Mouse (Mus musculus) G1E-ER4 (cell line): ENCODE results near the gene Wdr1. TPM values are rescaled to one million over a fixed set of nuclear protein-coding genes. Genes with fewer than 3 reads are reported as not detected.

Experiments used
- GATA1 ChIP-seq: IDR thresholded peaks from one replicate; pipeline ENCODE4 v1.8.0; 2012; ENCODE audit warnings: low read length, inconsistent platforms
- polyA plus RNA-seq: library from polyadenylated mRNA; stranded (reverse); fragments of >175 nt; gene quantifications from 2 replicates; pipeline ENCODE4 v1.2.3, GENCODE M21; 2012

Wdr1 gene
- polyA plus RNA-seq, 1 experiment: 95.4 TPM

DNA sequence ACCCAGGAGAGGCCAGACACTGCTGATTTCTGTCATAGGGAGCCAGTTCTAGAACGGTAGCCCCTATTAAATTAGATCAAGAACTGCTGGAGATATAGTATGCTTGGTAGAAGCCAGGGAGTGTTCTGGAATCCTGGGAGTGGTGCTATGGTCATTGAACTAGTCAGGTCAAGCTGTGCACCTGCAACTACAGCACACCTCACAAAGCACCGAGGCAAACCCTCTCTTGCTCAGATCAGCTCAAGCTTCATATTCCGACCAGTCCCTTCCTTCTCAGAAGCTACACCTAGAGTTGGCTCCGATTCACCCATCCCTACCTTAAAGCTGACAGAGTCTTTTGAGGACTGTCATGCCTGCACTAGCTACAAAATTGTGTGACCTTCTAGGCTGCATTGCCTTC is 9.5 kb downstream of the Wdr1 start:
- TF ChIP-seq GATA1: no peak

DNA sequence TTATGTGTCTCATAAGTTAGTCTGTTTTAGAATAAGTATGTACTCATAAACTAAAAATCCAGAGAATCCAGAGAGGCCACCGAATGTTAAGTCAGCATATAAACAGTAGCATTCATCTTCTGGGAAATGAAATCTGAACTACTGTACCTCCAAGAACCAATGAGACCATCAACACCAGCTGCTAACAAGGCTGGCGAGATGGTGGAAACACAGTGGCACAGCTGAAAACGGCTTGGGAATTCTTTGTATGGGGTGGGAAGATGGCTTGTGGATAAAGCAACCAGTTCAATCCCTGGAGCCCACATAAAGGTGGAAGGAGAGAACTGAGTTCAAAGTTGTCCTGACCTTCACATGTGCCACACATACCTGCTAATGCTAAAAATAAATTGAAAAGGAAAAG is 10.4 kb downstream of the Wdr1 start:
- no peak for TF ChIP-seq GATA1

DNA sequence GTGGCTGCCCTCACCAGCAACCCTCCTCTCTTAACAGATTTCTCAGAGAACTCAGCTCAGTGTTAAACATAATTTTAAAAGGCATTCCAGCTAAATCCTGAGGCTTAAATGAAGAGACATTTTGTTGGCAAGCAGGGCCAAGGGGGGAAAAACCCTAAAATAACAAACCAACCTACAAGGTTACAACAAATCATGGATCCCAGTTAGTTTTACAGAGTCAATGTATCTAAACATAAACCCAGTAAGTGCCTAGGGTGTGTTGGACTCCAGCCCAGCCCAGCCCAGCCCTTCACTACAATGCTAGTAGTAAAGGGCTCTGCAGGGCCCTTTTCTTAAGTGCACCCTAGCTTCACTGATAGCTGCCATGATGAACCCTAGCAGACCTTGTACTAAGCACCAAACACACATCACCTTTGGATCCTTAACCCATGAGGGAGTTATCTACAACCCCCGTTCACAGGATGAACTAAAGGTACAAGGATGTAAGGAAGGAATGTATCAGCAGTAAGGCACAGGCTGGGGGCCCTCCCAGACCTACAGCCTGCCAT is 12.7 kb downstream of the Wdr1 start:
- TF ChIP-seq GATA1: no peak

DNA sequence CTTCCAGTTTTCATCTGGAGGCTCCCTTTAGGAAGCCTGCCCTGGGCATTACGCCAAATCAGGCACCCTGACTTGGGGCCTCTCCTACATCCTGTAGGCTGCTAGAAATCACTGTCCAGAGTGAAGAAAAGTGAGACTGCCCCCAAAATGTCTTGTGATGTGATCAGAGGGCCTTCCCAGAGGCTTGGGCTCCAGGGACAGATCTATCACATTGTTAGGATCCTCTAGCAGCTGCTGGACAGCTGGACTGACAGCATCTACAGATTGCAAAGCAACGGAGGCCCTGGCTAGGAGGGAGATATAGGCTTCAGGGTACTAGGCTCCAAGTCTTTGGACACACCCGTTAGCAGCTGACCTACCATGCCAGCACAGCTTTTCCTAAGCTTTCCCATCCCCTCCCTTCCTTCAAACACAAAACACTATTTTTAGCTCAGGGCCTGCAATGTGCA is 13.5 kb downstream of the Wdr1 start:
- no peak for TF ChIP-seq GATA1

DNA sequence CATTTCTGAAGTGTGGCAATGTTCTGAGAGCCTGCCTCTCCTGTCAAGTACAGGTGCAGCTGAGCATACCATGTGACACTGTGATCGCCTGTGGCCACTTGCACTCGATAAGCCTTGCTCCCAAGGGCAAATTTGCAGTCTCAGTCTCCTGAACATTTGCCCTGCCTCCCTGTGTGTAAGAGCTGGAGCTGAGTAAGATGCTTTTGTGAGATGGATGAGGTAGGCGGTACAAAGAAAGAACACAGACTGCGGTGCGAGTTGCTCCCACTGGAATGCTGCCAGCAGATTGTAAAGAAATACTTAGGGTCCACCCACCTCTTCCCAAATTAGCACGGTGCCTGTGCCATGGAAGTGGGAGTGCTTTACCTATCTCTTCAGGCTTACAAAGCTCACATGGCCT is 15.6 kb downstream of the Wdr1 start:
- no peak for TF ChIP-seq GATA1

DNA sequence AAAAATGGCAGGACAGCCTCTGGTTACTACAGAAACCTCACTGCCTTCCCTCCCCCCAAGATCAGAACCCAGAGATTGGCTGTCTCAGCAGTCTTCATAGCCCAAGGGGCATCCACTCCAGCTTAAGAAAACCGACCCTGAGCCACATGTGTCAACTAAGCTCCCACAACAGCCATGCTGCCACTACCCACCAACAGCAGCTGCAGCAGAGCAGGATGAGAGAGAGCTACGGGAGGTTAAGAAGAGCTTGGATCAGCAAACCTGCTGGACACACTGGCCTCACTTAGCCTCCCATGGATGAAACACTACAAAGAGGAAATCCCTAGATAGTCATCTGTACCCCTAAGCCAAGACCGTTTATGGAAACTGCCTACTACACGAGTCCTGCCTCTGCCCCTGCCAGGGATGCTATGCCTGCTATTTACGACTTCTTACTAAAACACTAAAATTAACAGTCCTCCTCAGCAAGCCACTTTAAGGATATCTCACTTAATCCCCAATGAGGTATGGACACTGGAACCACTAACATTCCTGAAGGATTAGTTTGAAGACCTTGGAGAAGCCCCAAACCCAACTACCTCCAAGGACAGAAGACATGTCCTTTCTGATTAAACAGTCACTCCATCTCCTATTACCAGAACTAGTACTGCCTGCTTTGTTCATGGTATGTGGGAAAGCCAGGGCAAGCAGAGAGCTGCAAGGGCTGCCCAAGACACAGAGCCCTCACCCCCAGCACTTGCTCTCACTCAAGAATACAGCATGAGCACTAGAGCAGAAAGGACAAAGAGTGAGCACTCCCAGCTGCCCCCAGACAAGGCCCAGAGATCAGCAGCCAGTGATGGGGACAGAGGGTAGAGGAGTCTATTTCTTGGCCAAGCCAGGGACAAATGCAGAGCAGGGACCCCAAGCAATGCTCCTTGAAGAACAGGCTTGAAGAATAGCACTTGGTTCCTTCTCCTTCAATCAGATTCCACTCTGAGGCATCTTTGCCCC is 18.3 kb downstream of the Wdr1 start:
- no peak for TF ChIP-seq GATA1

DNA sequence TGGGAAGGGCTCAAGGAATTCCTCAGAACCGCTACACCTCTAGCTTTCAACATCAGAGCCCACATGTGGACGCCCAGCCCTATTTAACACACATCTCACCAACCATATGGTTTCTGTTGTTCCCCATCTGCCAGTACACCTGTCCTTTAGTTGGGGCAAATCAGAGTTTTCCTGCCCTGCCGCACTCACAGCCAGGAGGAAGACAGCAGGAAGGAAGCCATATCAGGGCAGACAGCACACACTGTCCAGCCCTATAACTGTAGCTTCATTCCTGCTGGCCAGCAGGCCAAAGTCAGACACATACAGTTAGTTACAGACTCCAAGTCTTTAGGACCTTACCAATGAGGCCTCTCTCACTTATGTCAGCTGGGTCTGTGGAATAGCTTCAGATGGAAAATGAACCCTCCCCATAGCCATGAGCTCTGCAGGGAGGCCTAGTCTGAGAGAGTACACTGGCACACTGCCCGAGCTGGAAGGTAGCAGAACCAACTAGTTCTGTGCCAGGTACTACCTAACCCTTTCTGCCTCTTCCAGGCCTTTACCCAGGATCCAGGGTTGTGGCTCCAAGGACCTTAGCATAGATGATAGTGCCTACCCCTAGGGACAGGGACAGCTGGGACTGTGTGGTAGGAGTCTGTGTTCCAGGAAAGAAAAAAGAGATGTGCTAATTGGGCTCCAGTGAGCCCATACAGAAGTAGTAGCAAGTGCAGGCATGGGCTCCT is 19.4 kb downstream of the Wdr1 start:
- TF ChIP-seq GATA1: no peak

DNA sequence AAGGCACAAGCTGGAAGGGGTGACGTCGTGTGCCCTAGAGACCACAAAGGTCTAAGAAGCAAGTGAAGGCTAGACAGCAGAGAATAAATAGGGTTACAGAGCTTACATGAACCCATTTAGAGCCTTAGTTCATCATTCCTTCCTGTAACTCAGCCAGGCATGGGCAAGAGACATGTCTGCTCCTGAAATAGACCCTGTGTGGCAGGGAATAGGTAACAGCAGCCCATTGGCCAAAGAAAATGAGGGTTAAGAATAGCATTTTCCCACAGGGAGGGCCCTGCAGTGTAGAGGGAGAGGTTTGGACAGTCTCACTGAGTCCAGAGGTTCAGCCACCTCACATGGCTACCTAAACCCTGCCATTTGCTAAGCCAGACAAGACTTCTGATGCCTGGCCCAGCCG is 21.3 kb downstream of the Wdr1 start:
- no peak for TF ChIP-seq GATA1

DNA sequence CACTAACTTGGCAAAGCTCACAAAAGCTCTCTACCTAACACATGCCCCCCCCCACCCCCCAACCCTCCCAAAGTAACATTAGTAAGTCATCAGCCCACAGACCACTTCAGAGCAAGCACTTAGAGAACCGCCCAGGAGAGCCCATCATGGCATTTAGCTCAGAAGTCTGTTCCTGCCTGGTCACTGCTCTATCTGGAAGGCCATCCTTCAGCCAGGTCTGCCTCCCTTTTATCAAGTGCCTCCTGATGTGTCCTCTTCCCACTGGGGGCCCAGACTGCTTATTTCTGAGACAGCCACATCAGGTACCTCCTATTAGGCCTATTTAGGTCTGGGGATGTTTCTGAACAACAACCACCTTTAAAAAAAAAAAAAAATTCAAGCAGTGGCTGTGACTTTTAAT is 22.1 kb downstream of the Wdr1 start:
- TF ChIP-seq GATA1: no peak

DNA sequence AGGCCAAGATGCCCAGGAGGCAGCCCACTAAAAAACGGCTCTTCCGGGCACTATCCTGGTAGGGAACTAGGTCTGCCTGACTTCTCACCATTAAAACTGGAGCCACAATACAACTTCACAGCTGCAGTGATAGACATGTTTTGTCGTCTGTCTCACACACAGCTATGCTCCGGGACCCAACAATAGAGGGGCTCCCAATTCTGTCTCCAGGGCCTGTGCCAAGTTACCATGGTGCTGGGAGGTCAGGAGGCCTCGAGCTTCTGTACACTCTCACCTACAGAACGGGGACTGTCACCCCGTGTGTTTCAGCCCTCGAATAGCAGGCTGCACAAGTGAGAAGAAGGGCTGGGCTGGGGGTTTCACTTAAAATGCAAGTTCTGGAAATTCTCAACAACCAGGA is 24.5 kb downstream of the Wdr1 start:
- no peak for TF ChIP-seq GATA1

DNA sequence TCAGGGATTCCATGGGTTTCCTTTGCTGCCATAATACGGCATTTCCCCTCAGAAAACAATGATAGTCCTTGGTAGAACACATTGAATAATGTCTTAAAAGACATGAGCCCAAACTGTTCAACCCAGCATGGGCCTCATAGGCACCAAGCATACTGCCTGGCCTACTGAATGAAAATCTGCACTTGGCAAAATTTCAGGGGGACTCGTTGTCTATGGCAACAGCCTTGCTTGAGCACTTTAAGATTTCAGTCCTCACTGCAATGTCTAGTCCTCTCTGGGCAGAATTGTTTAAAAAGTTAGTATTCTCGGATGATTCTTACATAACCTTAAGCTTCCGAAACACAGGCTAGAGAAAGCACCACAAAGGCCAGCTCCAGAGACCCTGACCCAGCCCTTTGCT is 25.2 kb downstream of the Wdr1 start:
- no peak for TF ChIP-seq GATA1

DNA sequence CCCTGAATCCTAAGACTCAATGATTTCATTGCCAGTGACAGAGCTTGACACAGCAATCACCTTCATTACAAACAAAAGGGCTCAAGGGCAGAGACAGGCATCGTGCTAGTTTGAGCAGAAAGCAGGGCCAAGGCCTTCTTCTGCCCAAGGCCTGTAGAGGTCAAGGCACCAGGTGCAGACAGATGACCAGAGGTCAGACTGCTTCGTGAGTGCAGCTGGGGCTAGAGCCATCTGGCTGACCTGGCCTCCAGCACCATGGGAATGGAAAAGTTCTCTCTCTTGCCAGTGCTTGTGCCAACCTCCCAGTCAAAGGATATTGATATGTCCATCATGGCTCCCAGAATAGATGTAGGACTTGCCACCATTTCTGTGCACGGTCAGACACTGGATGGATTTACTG is 26.2 kb downstream of the Wdr1 start:
- no peak for TF ChIP-seq GATA1

DNA sequence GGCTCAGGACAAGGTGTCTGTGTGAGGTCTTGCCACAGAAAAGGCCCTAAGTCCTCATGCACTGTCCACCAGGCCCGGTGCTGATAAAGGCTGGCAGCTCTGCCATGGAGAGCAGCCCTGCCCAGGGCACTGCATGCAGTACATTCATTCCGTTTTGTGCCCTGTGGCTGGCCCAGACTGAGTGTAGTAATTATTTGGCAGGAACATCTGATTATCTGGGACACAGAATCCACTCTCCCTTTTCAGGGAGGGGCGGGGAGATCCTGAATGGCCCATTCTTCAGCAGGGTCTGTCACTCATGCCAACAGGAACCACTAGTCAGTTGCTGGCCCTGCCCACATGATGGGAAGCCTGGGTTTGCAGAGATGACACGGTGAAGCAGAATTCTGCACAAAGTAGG is 30.9 kb downstream of the Wdr1 start:
- TF ChIP-seq GATA1: no peak

DNA sequence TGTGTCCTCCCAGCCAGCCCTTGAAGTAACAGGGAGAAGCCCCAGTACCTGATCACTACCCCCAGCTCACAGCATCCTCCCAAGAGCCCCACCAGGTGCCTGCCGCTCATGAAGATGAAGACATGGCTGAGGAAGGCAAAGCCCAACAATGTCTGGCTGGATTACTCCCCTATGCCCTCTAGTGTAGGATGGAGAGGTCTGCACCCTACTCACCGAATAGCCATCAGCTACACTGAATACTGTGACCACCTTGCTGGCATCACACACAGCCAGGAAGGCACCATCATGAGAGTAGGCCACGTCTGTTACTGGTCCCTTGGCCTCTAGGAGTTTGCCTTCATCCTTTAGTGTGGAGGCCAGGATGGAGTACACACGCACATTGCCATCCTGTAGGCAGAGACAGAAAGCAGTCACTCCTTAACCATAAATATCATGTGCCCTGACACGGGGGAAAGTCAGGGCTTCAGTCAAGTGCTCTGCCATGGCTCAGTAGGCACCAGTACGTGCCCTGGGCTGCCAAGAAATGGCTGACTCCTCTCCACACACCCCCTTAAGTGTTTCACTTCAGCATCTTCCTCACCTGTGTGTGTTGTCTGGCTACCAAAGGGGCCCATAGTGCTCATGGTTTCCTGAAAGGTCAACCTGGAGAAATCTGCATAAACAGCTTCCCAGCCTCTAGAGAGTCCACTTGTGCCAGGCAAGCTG is 33.1 kb downstream of the Wdr1 start:
- TF ChIP-seq GATA1: no peak

DNA sequence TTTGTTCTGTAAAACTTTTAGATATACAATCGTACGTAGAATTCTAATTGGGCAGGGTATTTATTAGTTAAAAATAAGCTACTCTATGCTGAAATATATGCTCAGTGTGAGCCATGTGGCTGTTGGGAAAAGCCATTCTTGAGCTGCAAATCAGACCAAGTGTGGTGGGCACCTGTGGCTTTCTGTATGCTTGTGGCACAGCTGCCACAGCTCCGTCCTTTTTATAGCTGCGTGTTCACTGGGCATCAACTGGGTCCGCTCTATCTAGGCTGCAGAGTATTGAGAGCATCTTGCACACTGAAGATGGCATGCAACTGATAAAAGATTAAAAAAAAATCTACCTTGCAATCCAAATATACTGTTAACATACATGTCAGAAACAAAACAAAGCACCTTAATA is 40.0 kb downstream of the Wdr1 start:
- TF ChIP-seq GATA1: no peak

DNA sequence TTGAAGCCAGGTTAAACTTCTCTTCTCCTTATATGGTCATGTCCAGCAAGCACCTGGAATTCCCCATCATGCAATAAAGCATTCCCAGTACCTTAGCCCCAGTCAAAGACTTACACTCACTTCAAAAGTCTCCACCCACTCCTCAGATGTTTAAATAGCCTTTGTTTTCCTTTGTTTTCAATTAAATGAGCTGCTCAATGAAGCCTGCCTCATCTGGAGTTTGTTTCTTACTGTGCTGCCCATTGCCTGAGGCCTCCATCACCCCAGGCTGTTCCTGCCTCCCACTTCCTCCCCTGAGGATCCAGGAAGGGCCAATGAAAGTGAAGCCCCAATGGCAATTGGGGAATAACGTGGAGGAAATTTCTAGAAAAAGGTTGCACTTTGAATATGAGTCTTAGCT is 42.2 kb downstream of the Wdr1 start:
- TF ChIP-seq GATA1: no peak
